In genomic region chr4:139046354-139046753, GRCm38 (mm10) we compare ENCODE assay signal across 34 mouse cellular contexts. TPM values are rescaled to one million over a fixed set of nuclear protein-coding genes. Genes with fewer than 3 reads are reported as not detected.
A peak's percentile ranks its signal among the peaks of the same experiment; 100 is the strongest.
DNase-seq lines count a peak whose midpoint lies in the region; ATAC-seq and TF ChIP-seq lines count a peak whose summit lies in the region.
"Had no signal": no experiment of that assay in that cellular context is flagged by ENCODE, and none has a peak within 500 bp of the region (broad histone marks: within the 10 kb centered on the region; RNA-seq: fewer than 3 reads in every experiment).

No protein-coding gene starts in this region.

- no peaks in the 10 kb centered on the region for H3K4me1 ChIP-seq in forebrain, embryonic 14.5 days (ENCODE audit: control insufficient read depth, insufficient read depth, low read length)
- no peaks in the 10 kb centered on the region for H3K4me1 ChIP-seq in forebrain, embryonic 11.5 days (replicated peaks; ENCODE audit: control insufficient read depth, insufficient read depth, low read length)
- H3K4me1 ChIP-seq in midbrain, embryonic 16.5 days (ENCODE audit: control insufficient read depth, insufficient read depth, low read length), result no peaks in the 10 kb centered on the region
- no peaks in the 10 kb centered on the region for H3K4me1 ChIP-seq in midbrain, embryonic 10.5 days
- H3K4me1 ChIP-seq: embryonic facial prominence, embryonic 15.5 days; heart, embryonic 10.5 days; heart, embryonic 15.5 days; hindbrain, embryonic 13.5 days; intestine, embryonic 15.5 days; limb, embryonic 12.5 days; liver, embryonic 15.5 days; neural tube, embryonic 12.5 days had no signal

- no peaks in the 10 kb centered on the region for H3K27me3 ChIP-seq in forebrain, embryonic 14.5 days (replicated peaks; ENCODE audit: control insufficient read depth, insufficient read depth, low read length)
- H3K27me3 ChIP-seq in forebrain, embryonic 11.5 days (ENCODE audit: control insufficient read depth, insufficient read depth, low read length), result no peaks in the 10 kb centered on the region
- H3K27me3 ChIP-seq in midbrain, embryonic 16.5 days (ENCODE audit: control insufficient read depth, insufficient read depth, low read depth, low read length), result no peaks in the 10 kb centered on the region
- no peaks in the 10 kb centered on the region for H3K27me3 ChIP-seq in midbrain, embryonic 10.5 days (ENCODE audit: low read depth, poor library complexity, severe bottlenecking)
- H3K27me3 ChIP-seq: embryonic facial prominence, embryonic 15.5 days; forebrain, embryonic 13.5 days; heart, embryonic 15.5 days; intestine, embryonic 15.5 days; limb, embryonic 12.5 days; liver, embryonic 15.5 days; midbrain, embryonic 12.5 days; neural tube, embryonic 12.5 days had no signal

- peak; percentile 54 for DNase-seq in forebrain, embryonic 14.5 days (ENCODE audit: low spot score)
- DNase-seq in forebrain, embryonic 11.5 days (ENCODE audit: low spot score), result no peak
- DNase-seq in layer of hippocampus, adult 2 months (ENCODE audit: low spot score in 2 of 2), result peak in 1 of 2 experiments; percentile 58
- no peak for DNase-seq in layer of hippocampus, adult 9-10 months (ENCODE audit: low spot score)
- DNase-seq in midbrain, embryonic 10.5 days (ENCODE audit: low spot score), result no peak
- peak; percentile 2 for DNase-seq in forelimb bud, embryonic 11.5 days (ENCODE audit: low read depth, low spot score)
- no peak for DNase-seq in thymus, postnatal 10 days (ENCODE audit: low spot score in 2 of 2)
- DNase-seq: adrenal gland, postnatal 36 days; cerebellum, adult 9-10 months; gastrocnemius, postnatal 25 days; heart, adult 11 months; kidney, adult 2 months; kidney, postnatal 36 days; lung, embryonic 14.5 days; lung, postnatal 14 days; retina, postnatal 1 day; right cerebral cortex, postnatal 14 days had no signal

- no peak overlapping the region for H3K4me3 ChIP-seq in forebrain, embryonic 14.5 days (ENCODE audit: low read depth, low read length)
- H3K4me3 ChIP-seq in forebrain, embryonic 11.5 days (ENCODE audit: low read depth, low read length), result no peak overlapping the region
- H3K4me3 ChIP-seq in layer of hippocampus, adult 2 months, result no peak overlapping the region
- H3K4me3 ChIP-seq in midbrain, embryonic 16.5 days (ENCODE audit: low read depth, low read length), result no peak overlapping the region
- no peak overlapping the region for H3K4me3 ChIP-seq in midbrain, embryonic 10.5 days
- H3K4me3 ChIP-seq: embryonic facial prominence, embryonic 10.5 days; embryonic facial prominence, embryonic 15.5 days; forebrain, embryonic 13.5 days; heart, embryonic 10.5 days; heart, embryonic 15.5 days; hindbrain, embryonic 13.5 days; intestine, embryonic 15.5 days; limb, embryonic 12.5 days; liver, embryonic 15.5 days; midbrain, embryonic 12.5 days; neural tube, embryonic 12.5 days had no signal

- H3K9me3 ChIP-seq in forebrain, embryonic 14.5 days (replicated peaks; ENCODE audit: control insufficient read depth, low read length), result no peaks in the 10 kb centered on the region; the same call in 1 of the 2 replicates
- peaks cover 2% of the 10 kb centered on the region; the same call in 1 of the 2 replicates for H3K9me3 ChIP-seq in forebrain, embryonic 11.5 days (ENCODE audit: control insufficient read depth, low read length)
- H3K9me3 ChIP-seq in midbrain, embryonic 16.5 days (replicated peaks; ENCODE audit: control insufficient read depth, low read length, poor library complexity, severe bottlenecking), result no peaks in the 10 kb centered on the region
- 0 out of 2 replicates have a peak, but pooled peaks cover 5% of the 10 kb centered on the region for H3K9me3 ChIP-seq in midbrain, embryonic 10.5 days (replicated peaks)
- H3K9me3 ChIP-seq: embryonic facial prominence, embryonic 10.5 days; embryonic facial prominence, embryonic 15.5 days; forebrain, embryonic 13.5 days; heart, embryonic 15.5 days; hindbrain, embryonic 13.5 days; intestine, embryonic 15.5 days; liver, embryonic 15.5 days; neural tube, embryonic 12.5 days had no signal

- TF ChIP-seq CTCF in layer of hippocampus, adult 2 months (conservative IDR thresholded peaks at IDR 0.05), result no peak

- no peak overlapping the region for H3K9ac ChIP-seq in forebrain, embryonic 14.5 days (ENCODE audit: low read length)
- no peak overlapping the region for H3K9ac ChIP-seq in forebrain, embryonic 11.5 days (ENCODE audit: low read length)
- H3K9ac ChIP-seq in midbrain, embryonic 16.5 days (ENCODE audit: low read depth, low read length), result no peak overlapping the region
- H3K9ac ChIP-seq: embryonic facial prominence, embryonic 15.5 days; forebrain, embryonic 13.5 days; heart, embryonic 15.5 days; hindbrain, embryonic 13.5 days; intestine, embryonic 15.5 days; limb, embryonic 12.5 days; liver, embryonic 15.5 days; lung, embryonic 14.5 days; midbrain, embryonic 12.5 days; neural tube, embryonic 12.5 days had no signal

- no peak overlapping the region for H3K4me2 ChIP-seq in forebrain, embryonic 14.5 days (ENCODE audit: low read length)
- H3K4me2 ChIP-seq in forebrain, embryonic 11.5 days (ENCODE audit: low read depth, low read length, severe bottlenecking), result no peak overlapping the region
- no peak overlapping the region for H3K4me2 ChIP-seq in midbrain, embryonic 16.5 days (ENCODE audit: low read length)
- H3K4me2 ChIP-seq: embryonic facial prominence, embryonic 15.5 days; forebrain, embryonic 13.5 days; heart, embryonic 15.5 days; hindbrain, embryonic 13.5 days; intestine, embryonic 15.5 days; limb, embryonic 12.5 days; liver, embryonic 15.5 days; lung, embryonic 14.5 days; midbrain, embryonic 12.5 days; neural tube, embryonic 12.5 days had no signal

- H3K36me3 ChIP-seq in forebrain, embryonic 14.5 days (ENCODE audit: control insufficient read depth, insufficient read depth, low read length), result no peaks in the 10 kb centered on the region
- H3K36me3 ChIP-seq in forebrain, embryonic 11.5 days (ENCODE audit: control insufficient read depth, insufficient read depth, low read length), result no peaks in the 10 kb centered on the region
- no peaks in the 10 kb centered on the region for H3K36me3 ChIP-seq in midbrain, embryonic 16.5 days (ENCODE audit: control insufficient read depth, insufficient read depth, low read length)
- H3K36me3 ChIP-seq in midbrain, embryonic 10.5 days, result no peaks in the 10 kb centered on the region
- H3K36me3 ChIP-seq: embryonic facial prominence, embryonic 10.5 days; embryonic facial prominence, embryonic 15.5 days; heart, embryonic 10.5 days; heart, embryonic 15.5 days; hindbrain, embryonic 13.5 days; intestine, embryonic 15.5 days; limb, embryonic 12.5 days; liver, embryonic 15.5 days; midbrain, embryonic 12.5 days; neural tube, embryonic 12.5 days had no signal

- no peak for ATAC-seq in forebrain, embryonic 14.5 days
- ATAC-seq in forebrain, embryonic 11.5 days (replicated peaks; ENCODE audit: low FRiP score), result no peak
- ATAC-seq in midbrain, embryonic 16.5 days, result peak; percentile 54; the same call in 1 of the 2 replicates
- ATAC-seq: forebrain, embryonic 13.5 days; intestine, embryonic 15.5 days had no signal

- H3K27ac ChIP-seq in forebrain, embryonic 14.5 days (ENCODE audit: low read depth, low read length), result no peak overlapping the region
- H3K27ac ChIP-seq in forebrain, embryonic 11.5 days (ENCODE audit: low read depth, low read length), result no peak overlapping the region
- peak overlapping the region; percentile 43; the same call in 1 of the 2 replicates for H3K27ac ChIP-seq in layer of hippocampus, adult 2 months
- H3K27ac ChIP-seq in midbrain, embryonic 16.5 days (ENCODE audit: low read length), result no peak overlapping the region; the same call in 1 of the 2 replicates
- no peak overlapping the region for H3K27ac ChIP-seq in midbrain, embryonic 10.5 days (replicated peaks)
- H3K27ac ChIP-seq: embryonic facial prominence, embryonic 10.5 days; embryonic facial prominence, embryonic 15.5 days; forebrain, embryonic 13.5 days; heart, embryonic 10.5 days; heart, embryonic 15.5 days; hindbrain, embryonic 13.5 days; intestine, embryonic 15.5 days; limb, embryonic 12.5 days; liver, embryonic 15.5 days; midbrain, embryonic 12.5 days; neural tube, embryonic 12.5 days had no signal

- WGBS in forebrain, embryonic 14.5 days, result 70% methylated on average over 5 of the region's 5 CpGs
- WGBS in forebrain, embryonic 11.5 days, result 82% methylated on average over 5 of the region's 5 CpGs
- 63% methylated on average over 5 of the region's 5 CpGs for WGBS in midbrain, embryonic 16.5 days
- WGBS in midbrain, embryonic 10.5 days, result 84% methylated on average over 5 of the region's 5 CpGs

RNA-seq across cellular contexts. Expression of gene Htr6, which starts 29.0 kb away (rescaled TPM):
- polyA plus RNA-seq in forebrain, embryonic 14.5 days (2014; fragmentation: Nextera tagmentation; extraction: Ambion mirVana), result 0.30 TPM in 2 replicates
- 0.27 TPM in 1 of 2 replicates, not detected in the other for polyA plus RNA-seq in forebrain, embryonic 11.5 days (2014; fragmentation: Nextera tagmentation; extraction: Ambion mirVana)
- total RNA-seq in layer of hippocampus, adult 2 months (2021), result 1 to 10 TPM; 7.3 to 7.6 TPM
- polyA plus RNA-seq in midbrain, embryonic 16.5 days (2015; fragmentation: Nextera tagmentation; extraction: Ambion mirVana), result 0.30 and 0.51 TPM in 2 replicates
- not detected in 2 replicates for polyA plus RNA-seq in midbrain, embryonic 10.5 days (2016; fragmentation: Nextera tagmentation; extraction: Ambion mirVana)
- total RNA-seq: gastrocnemius, adult 18-20 months; gastrocnemius, postnatal 25 days; heart, postnatal 25 days; liver, adult 2 months had no signal
- polyA plus RNA-seq: heart, embryonic 10.5 days; heart, embryonic 15.5 days; kidney, adult 2 months; liver, adult 2 months; liver, embryonic 15.5 days; lung, embryonic 14.5 days; midbrain, embryonic 12.5 days; neural tube, embryonic 12.5 days; stomach, embryonic 14.5 days; thymus, postnatal 0 days had no signal

RNA-seq across cellular contexts. Expression of gene Nbl1, which starts 46.4 kb away (rescaled TPM):
- 22.3 and 29.8 TPM in 2 replicates for polyA plus RNA-seq in forebrain, embryonic 14.5 days (2014; fragmentation: Nextera tagmentation; extraction: Ambion mirVana)
- polyA plus RNA-seq in forebrain, embryonic 11.5 days (2014; fragmentation: Nextera tagmentation; extraction: Ambion mirVana), result 23.9 and 24.7 TPM in 2 replicates
- total RNA-seq in layer of hippocampus, adult 2 months (2021), result 10 to 100 TPM; 84.4 to 89.9 TPM
- 28.7 and 30.6 TPM in 2 replicates for polyA plus RNA-seq in midbrain, embryonic 16.5 days (2015; fragmentation: Nextera tagmentation; extraction: Ambion mirVana)
- polyA plus RNA-seq in midbrain, embryonic 10.5 days (2016; fragmentation: Nextera tagmentation; extraction: Ambion mirVana), result 8.7 and 14.8 TPM in 2 replicates

Comparison
In these comparisons a context has a peak if more than half of its experiments do, and no peak if none do; other contexts are left out.
1. DNase-seq: peak in forebrain, embryonic 14.5 days (single experiment) and forelimb bud, embryonic 11.5 days (single experiment); none in forebrain, embryonic 11.5 days (single experiment), layer of hippocampus, adult 9-10 months (single experiment), midbrain, embryonic 10.5 days (single experiment) and thymus, postnatal 10 days (0 of 2).